Mouse (Mus musculus): ENCODE data around the gene Mark2.

- TF ChIP-seq CTCF (IDR thresholded peaks at IDR 0.05; ENCODE audit: borderline replicate concordance, insufficient read depth, low read length) (no peak), POLR2A (IDR thresholded peaks at IDR 0.05; ENCODE audit: low read depth, low read length) (no peak)
Measured at GRCm38 (mm10) chr19:7339867-7340266, 1.8 kb downstream of the Mark2 start.

Measured in embryonic fibroblast, embryonic 13.5 days (primary cell).